Mouse (Mus musculus): ENCODE results near the gene Wapl.

Wapl gene

GRCm38 (mm10) chr14:34773681-34774080, 100.0 kb downstream of the Wapl start:
- no peak for DNase-seq (ENCODE audit: low spot score)

GRCm38 (mm10) chr14:34774231-34774630, 100.5 kb downstream of the Wapl start:
- DNase-seq (ENCODE audit: low spot score), result no peak

GRCm38 (mm10) chr14:34776719-34777385, 103.1 kb downstream of the Wapl start:
- no peak for DNase-seq (ENCODE audit: low spot score)

GRCm38 (mm10) chr14:34777810-34778209, 104.1 kb downstream of the Wapl start:
- DNase-seq (ENCODE audit: low spot score), result peak; percentile 56

GRCm38 (mm10) chr14:34778760-34779159, 105.0 kb downstream of the Wapl start:
- no peak for DNase-seq (ENCODE audit: low spot score)

GRCm38 (mm10) chr14:34793406-34794037, 119.8 kb downstream of the Wapl start:
- DNase-seq (ENCODE audit: low spot score), result no peak

Measured in ovary, postnatal 14 days (tissue).